Mouse (Mus musculus): Measurements from ENCODE around the gene Zfand2a.

Gene Zfand2a

DNA sequence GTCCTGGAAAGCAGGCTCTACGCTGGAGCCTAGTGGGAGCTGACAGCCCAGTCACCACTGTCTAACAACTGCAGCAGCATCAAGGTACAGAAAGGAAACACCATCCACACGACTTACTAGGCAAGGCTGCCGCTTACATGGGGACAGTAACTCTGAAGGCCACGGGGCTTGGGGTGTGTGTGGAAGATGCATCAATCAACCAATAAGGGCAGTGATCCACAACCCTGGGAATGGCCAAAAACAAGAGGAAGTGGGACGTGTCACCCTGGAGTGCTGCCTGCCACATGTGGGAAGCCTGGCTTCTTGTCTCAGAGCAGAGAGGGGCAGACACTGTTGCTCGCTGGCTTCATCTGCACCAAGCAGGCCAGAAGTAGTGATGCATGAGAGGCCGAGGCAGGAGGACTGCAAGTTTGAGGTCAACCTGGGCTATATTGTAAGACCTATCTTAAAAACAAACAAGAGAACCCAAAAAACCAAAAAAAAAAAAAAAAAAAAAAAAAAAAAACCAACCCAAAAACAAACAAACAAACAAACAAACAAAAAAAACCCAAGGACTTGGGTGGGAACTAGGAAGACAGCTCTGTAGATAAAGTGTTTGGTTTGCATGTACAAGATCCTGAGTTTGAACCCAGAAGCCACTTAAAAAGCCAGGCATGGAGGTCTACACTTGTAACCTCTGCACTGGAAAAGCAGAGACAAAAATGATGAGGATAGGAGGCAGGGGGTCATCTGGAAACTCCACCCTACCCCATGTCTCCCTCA, 51.4 kb downstream of the Zfand2a start:
- DNase-seq (ENCODE audit: low spot score in 2 of 2), result no peak

DNA sequence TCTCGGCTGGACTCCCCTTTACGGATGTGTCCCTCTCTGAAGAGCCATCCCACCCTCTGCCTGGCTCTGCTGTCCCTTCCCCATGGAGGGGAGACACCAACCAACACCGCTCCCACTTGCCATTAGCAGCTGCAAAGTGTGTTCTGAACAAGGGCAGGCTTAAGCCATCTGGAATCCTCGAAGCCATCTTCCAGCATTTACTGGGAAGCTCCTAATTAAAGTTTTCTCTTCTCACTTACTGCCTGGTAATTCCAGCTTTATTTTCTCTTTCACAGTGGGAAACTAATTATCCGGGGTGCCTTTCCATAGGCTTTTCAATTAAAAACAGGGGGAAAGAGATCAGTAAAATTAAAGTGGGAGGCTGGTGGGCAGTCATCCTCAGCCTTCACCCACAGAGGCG, 52.0 kb downstream of the Zfand2a start:
- DNase-seq (ENCODE audit: low spot score in 2 of 2), result no peak

DNA sequence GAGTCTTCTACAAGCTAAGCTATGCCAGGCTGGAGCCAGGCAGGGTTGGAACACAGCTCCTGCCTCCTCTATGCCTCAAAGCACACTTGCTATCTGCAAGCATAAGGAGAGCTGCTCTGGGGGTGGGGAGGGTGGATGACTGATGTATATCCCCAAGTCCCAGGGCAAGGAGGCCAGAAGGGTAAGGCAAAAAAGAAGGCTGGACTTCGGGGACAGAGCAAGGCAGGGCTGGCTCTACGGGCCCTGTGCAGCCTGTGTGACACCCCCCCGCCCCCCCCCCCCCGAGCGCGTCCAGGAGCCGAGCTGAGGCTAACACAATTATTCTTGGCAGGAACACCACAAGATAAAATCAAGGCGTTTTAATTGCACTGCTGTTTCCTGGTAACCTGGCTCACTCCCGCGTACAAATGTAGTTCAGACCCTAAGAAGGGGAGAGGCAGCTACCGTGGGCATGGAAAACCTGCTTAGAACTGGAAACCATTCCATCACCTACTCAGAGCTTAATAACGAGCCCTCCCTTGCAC, 54.5 kb downstream of the Zfand2a start:
- DNase-seq (ENCODE audit: low spot score in 2 of 2), result no peak

DNA sequence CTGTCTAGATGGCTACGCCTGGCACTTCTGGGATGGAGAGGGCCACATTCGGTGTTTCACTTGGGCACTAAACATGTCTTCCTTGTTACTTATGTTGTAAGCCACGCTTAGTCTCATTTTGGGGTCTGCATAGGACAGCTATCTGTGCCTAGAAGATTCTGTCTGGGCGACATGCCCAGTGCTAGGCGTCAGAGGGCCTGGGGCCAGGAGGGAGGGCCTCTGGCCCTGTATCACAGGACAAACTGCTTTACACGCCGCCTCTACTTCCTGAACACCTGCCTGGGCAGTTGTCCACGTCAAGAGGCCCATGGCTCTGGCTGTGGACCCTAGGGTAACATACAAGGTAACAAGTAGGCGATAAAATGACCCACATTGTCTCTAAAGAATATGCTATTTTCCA, 56.4 kb downstream of the Zfand2a start:
- DNase-seq (ENCODE audit: low spot score in 2 of 2), result no peak

DNA sequence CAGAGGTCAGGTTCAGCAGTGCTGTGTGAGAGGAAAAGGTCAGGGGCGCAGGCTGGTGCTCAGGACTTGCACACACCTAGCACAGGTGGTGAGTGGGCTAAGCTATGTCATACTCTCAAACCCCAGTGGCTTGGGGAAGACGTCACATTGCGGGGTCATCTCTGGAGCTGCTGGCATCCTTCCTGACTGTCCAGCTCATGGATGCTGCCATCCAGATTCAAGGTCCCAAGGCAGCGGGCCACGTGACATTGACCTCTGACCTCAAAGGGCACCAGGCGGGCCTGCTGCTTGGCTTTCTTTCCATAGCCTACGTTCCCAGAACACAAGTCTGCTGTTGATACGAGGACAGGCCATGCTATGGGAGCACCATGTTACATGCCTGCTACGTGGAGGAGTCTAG, 57.3 kb downstream of the Zfand2a start:
- no peak for DNase-seq (ENCODE audit: low spot score in 2 of 2)

DNA sequence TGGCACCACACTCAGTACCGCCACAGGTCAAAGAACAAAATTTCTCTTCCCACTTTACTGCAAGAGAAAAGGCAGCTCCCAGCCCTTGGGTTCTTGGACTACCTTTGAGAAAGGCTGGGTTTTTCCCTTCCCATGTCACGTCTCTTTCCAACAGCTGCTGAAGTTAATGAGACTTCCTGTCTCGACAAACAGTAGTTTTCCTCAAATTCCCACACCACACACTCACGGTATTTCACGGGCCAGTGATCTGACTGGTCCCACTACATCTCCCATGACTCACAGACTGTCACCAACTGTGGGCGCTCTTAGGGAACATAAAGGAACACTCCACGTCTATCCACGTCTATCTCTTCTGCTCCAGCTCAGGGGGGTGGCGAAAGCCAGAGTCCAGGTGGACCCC, 59.2 kb downstream of the Zfand2a start:
- no peak for DNase-seq (ENCODE audit: low spot score in 2 of 2)

DNA sequence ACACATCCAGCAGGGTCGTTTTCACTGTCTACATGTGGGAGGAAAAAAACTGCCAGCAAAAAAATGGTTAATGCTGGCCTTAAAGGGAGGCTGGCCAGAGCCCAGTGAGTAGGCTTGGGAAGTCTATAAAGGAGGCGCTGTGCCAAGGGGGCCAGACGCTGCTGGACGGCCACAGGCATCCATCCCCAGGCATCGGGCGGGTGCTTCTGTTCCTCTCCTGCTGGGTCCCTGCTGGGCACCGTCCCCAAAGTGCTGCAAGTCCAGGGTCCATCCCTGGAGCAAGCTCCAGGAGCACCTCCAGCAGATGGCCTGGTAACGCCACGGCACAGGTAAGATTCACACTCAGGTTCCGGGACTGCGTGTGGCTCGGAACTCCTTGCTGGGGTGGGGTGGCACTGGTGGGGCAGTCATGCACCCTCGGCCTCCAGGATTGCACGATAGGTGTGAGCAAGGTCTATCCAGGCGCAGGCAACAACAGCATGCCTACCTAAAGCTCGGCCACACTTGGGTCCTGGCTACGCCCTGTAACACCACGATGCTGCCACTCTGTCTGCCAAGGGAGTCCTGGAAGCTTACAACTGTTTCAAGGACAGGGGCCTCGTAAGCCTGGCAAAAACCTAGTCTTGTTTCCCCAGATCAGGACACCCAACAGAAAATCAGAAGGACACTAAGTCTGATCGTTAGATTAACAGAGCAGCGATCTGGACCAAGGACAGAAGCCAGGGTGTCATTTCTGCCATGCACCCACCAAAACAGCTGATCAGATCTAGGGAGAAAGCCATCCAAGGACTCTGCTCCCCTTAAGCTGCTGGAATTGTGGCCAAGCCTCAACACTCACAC, 61.1 kb downstream of the Zfand2a start, which contains the start of gene Gper1:
TSS of gene Gper1 (plus strand) at position 126 of the 840 bp plus-strand sequence.
- no peak for DNase-seq (ENCODE audit: low spot score in 2 of 2)

Measured in frontal cortex, postnatal 14 days (tissue).